Mouse (Mus musculus): ENCODE measurements around the gene Frs2.
A peak's percentile ranks its signal among the peaks of the same experiment; 100 is the strongest.
"Not testable (repeated sequence)": the region's sequence is repeated elsewhere in the genome, so short reads cannot be mapped to it uniquely, and the experiment has no call there.

The Frs2 gene

GRCm38 (mm10) chr10:117043497-117044166 lies 104.7 kb downstream of the Frs2 start:
- not testable (repeated sequence) for DNase-seq (ENCODE audit: low spot score)

GRCm38 (mm10) chr10:117042295-117042694 lies 106.0 kb downstream of the Frs2 start:
- DNase-seq (ENCODE audit: low spot score) = no peak

DNA sequence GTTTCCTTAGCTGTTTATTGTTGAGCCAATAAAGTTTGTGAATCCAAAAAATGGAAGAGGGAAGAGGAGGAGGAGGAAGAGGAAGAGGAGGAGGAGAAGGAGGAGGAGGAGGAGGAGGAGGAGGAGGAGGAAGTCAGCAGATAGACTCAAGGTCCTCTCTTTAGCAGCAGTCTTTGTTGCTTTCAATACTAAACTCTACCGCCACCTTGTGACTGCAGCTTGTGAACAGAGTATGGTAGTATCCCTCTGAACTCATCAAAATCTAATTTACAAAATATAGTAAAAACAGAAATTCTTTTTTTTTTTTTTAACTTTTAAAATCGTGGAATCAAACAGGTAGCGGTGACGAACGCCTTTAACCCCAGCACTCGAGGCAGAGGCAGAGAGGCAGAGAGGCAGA lies 108.0 kb downstream of the Frs2 start:
- no peak for DNase-seq (ENCODE audit: low spot score)

DNA sequence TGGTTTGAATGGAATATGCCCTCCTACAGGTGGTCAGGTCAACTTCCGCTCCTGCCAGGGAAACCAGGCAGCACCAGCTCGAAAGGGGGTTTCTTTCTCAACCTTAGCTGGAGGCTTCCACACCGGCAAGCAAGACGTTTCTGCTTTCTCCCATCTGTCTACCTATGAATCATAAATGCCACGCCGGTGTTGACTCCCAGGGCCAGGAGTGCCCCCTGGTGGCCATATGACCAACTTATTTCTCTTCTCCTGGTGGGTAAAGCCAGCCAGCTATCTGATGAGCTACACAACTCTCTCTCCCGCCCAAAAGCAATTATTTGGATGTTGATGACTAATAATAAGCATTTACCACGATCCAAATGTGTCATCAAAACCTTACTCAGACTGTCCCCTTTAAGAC lies 114.5 kb downstream of the Frs2 start:
- DNase-seq (ENCODE audit: low spot score) = peak; percentile 69

- no peak for DNase-seq (ENCODE audit: low spot score)
Observed at GRCm38 (mm10) chr10:117031160-117031559, 117.2 kb downstream of the Frs2 start.

GRCm38 (mm10) chr10:117026176-117026575 lies 122.2 kb downstream of the Frs2 start:
- no peak for DNase-seq (ENCODE audit: low spot score)

GRCm38 (mm10) chr10:117025776-117026175 lies 122.6 kb downstream of the Frs2 start:
- not testable (repeated sequence) for DNase-seq (ENCODE audit: low spot score)

DNA sequence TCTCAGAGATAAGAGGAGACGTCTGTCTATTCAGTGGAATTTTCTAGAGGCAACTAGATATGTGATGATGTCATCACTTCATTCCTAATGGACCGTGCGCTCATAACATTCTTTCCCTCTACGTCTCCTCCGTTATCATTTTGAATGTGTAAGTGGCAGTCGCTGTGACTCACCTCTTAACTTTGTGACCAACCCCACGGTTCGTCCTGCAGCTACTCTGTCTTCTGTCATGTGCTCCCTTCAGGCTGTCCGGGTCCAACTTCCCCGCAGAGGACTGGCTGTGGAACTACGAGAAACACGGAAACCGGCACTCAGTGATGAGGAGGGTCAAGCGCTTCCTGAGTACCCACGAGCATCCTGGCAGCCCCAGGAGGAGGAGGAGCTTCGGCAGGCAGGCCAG lies 124.6 kb downstream of the Frs2 start:
- DNase-seq (ENCODE audit: low spot score) = no peak

GRCm38 (mm10) chr10:117021020-117021754 lies 127.1 kb downstream of the Frs2 start:
- no peak for DNase-seq (ENCODE audit: low spot score)
